Comparison of ENCODE assay signal across 10 mouse cellular contexts in the genomic region with DNA sequence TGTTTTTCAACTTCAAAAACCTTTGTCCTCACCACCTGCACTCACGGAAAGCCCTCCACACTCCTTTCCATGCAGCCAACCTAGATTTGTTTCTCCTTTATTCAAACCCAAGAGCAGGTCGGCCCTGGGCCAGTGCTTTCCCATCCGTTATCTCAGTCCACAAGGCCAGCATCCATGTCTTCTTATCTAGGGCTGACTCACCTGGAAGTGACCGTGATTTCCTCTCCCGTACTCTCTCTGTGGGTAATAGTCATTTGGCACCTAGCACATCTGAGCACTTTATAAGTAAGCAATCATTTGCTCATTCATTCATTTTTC.
DNase-seq lines count a peak whose midpoint lies in the region; ATAC-seq lines count a peak whose summit lies in the region.
"Had no signal": no experiment of that assay in that cellular context is flagged by ENCODE, and none has a peak within 500 bp of the region (broad histone marks: within the 10 kb centered on the region; RNA-seq: fewer than 3 reads in every experiment).

No protein-coding gene starts in this region.

- no peaks in the 10 kb centered on the region for H3K27me3 ChIP-seq in kidney, embryonic 16.5 days (ENCODE audit: insufficient read depth, low read length)
- no peaks in the 10 kb centered on the region; the same call in 1 of the 2 replicates for H3K27me3 ChIP-seq in heart, embryonic 14.5 days (ENCODE audit: control insufficient read depth, insufficient read depth, low read length)
- H3K27me3 ChIP-seq in stomach, embryonic 14.5 days (ENCODE audit: control insufficient read depth, insufficient read depth, low read length): no peaks in the 10 kb centered on the region

- no peak overlapping the region for H3K4me2 ChIP-seq in kidney, embryonic 16.5 days (replicated peaks; ENCODE audit: low read depth, low read length)
- no peak overlapping the region for H3K4me2 ChIP-seq in heart, embryonic 14.5 days (ENCODE audit: low read length)
- H3K4me2 ChIP-seq in stomach, embryonic 14.5 days (replicated peaks; ENCODE audit: low read depth, low read length): no peak overlapping the region

- peak; percentile 30 to 62 for DNase-seq in adrenal gland, adult (ENCODE audit: inconsistent age in 2 of 2, low spot score in 1 of 2)
- no peak for DNase-seq in adrenal gland, adult 18-20 months (ENCODE audit: low spot score in 2 of 2)
- DNase-seq in kidney, adult 18-20 months: no peak
- DNase-seq in cerebellum, adult 11 months: no peak
- DNase-seq in spleen, postnatal 10 days (ENCODE audit: low spot score in 2 of 2): no peak

- no peak overlapping the region for H3K4me3 ChIP-seq in kidney, embryonic 16.5 days (ENCODE audit: low read length)
- no peak overlapping the region for H3K4me3 ChIP-seq in heart, embryonic 14.5 days (ENCODE audit: control insufficient read depth in 1 of 2, insufficient read depth in 1 of 2, low read depth in 1 of 2, low read length in 2 of 2)
- H3K4me3 ChIP-seq in stomach, embryonic 14.5 days (ENCODE audit: low read depth, low read length): no peak overlapping the region
- H3K4me3 ChIP-seq: megakaryocyte, embryonic 14.5 days had no signal

- H3K4me1 ChIP-seq in kidney, embryonic 16.5 days (ENCODE audit: insufficient read depth, low read length): peaks cover 18% of the 10 kb centered on the region
- H3K4me1 ChIP-seq in heart, embryonic 14.5 days (ENCODE audit: control insufficient read depth in 2 of 2, insufficient read depth in 2 of 2, low read length in 2 of 2): peaks cover 13 to 26% of the 10 kb centered on the region in 2 experiments
- peaks cover 25% of the 10 kb centered on the region for H3K4me1 ChIP-seq in stomach, embryonic 14.5 days (ENCODE audit: control insufficient read depth, insufficient read depth, low read length)
- H3K4me1 ChIP-seq: megakaryocyte, embryonic 14.5 days had no signal

- H3K36me3 ChIP-seq in kidney, embryonic 16.5 days (ENCODE audit: insufficient read depth, low read length): no peaks in the 10 kb centered on the region
- no peaks in the 10 kb centered on the region for H3K36me3 ChIP-seq in heart, embryonic 14.5 days (ENCODE audit: control insufficient read depth, insufficient read depth, low read length)
- no peaks in the 10 kb centered on the region for H3K36me3 ChIP-seq in stomach, embryonic 14.5 days (ENCODE audit: control insufficient read depth, insufficient read depth, low read length)

- no peak overlapping the region for H3K9ac ChIP-seq in kidney, embryonic 16.5 days (replicated peaks; ENCODE audit: low read length)
- no peak overlapping the region for H3K9ac ChIP-seq in heart, embryonic 14.5 days (ENCODE audit: low read length)
- no peak overlapping the region for H3K9ac ChIP-seq in stomach, embryonic 14.5 days (replicated peaks; ENCODE audit: low read depth, low read length)
- H3K9ac ChIP-seq: liver, embryonic 14.5 days had no signal

- H3K27ac ChIP-seq in kidney, embryonic 16.5 days (ENCODE audit: low read length): peak overlapping the region; percentile 51
- H3K27ac ChIP-seq in heart, embryonic 14.5 days (replicated peaks in 1 of 2; ENCODE audit: control insufficient read depth in 1 of 2, insufficient read depth in 1 of 2, low read depth in 2 of 2, low read length in 2 of 2): peak overlapping the region; percentile 72 to 75
- peak overlapping the region; percentile 30; the same call in 1 of the 2 replicates for H3K27ac ChIP-seq in stomach, embryonic 14.5 days (ENCODE audit: low read length)
- H3K27ac ChIP-seq: liver, embryonic 14.5 days had no signal

- no peaks in the 10 kb centered on the region for H3K9me3 ChIP-seq in kidney, embryonic 16.5 days (ENCODE audit: low read length)
- H3K9me3 ChIP-seq in heart, embryonic 14.5 days (ENCODE audit: control insufficient read depth, low read length): no peaks in the 10 kb centered on the region
- H3K9me3 ChIP-seq in stomach, embryonic 14.5 days (ENCODE audit: control insufficient read depth, low read depth, low read length): no peaks in the 10 kb centered on the region
- H3K9me3 ChIP-seq: megakaryocyte, embryonic 14.5 days had no signal

- 45% methylated on average over 5 of the region's 5 CpGs for WGBS in kidney, embryonic 16.5 days
- 46% methylated on average over 5 of the region's 5 CpGs for WGBS in heart, embryonic 14.5 days
- WGBS in stomach, embryonic 14.5 days: 24% methylated on average over 5 of the region's 5 CpGs

- no peak for ATAC-seq in kidney, embryonic 16.5 days (ENCODE audit: low FRiP score, low TSS enrichment)
- ATAC-seq in heart, embryonic 14.5 days (ENCODE audit: insufficient number of reproducible peaks, insufficient read depth, low FRiP score, low read depth): no peak
- ATAC-seq in stomach, embryonic 14.5 days (ENCODE audit: insufficient number of reproducible peaks, insufficient read depth, low FRiP score, low read depth): no peak

Comparison
In these comparisons a context has a peak if more than half of its experiments do, and no peak if none do; other contexts are left out.
1. DNase-seq: peak in adrenal gland, adult (2 of 2); none in adrenal gland, adult 18-20 months (0 of 2), kidney, adult 18-20 months (single experiment), cerebellum, adult 11 months (single experiment) and spleen, postnatal 10 days (0 of 2).
2. Peak in every context shown above with its lines, with median percentiles within 50 percentile points of each other: H3K27ac ChIP-seq.